Mouse (Mus musculus) testis, postnatal 10 days (tissue): Measurements from ENCODE around the gene Gm13278.
"Not testable (repeated sequence)": the region's sequence is repeated elsewhere in the genome, so short reads cannot be mapped to it uniquely, and the experiment has no call there.

Experiments
- DNase-seq: peaks from one replicate; pipeline ENCODE4 v3.0.0; 2021; ENCODE audit warnings: low spot score

The Gm13278 gene

GRCm38 (mm10) chr4:88791250-88791649 is at the start of gene Gm13278:
Gene Gm13278, plus strand, starts transcription at chr4:88791550.
- not testable (repeated sequence) for DNase-seq

DNA sequence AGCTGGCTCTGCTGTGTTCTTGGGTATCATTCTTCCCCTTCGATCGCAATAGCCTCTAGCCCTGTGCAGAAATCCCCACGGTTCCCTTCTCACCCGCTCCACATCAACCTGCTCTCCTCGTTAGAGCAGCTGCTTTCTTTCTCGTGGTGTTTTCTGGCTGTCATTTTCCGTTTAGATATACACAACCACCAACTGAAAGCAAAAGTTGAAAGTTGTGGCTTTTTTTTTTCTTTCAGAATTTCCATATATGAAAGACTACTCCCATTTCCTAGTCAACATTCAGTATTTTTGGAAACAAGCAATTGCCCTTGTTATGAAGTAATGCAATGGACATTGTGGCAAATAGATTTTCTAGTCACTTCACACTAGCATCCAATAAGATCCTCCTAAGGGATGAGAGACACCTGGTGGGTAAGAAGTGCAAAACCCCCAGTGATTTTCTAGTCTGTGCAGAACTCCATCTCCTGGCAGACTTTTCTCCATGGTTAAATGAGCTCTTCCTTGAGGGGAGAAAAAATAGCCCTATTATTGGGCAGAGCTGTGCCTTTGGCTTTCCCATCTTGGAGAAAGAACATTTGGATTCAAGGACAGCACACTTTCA is 48.5 kb upstream of the Gm13278 start:
- no peak for DNase-seq

GRCm38 (mm10) chr4:88744207-88744606 is 47.1 kb upstream of the Gm13278 start:
- no peak for DNase-seq

GRCm38 (mm10) chr4:88749926-88750325 is 41.4 kb upstream of the Gm13278 start:
- DNase-seq = no peak

GRCm38 (mm10) chr4:88754818-88755340 is 36.5 kb upstream of the Gm13278 start, which contains the start of gene Gm13271:
Gene Gm13271, plus strand, starts transcription at chr4:88754868.
- peak; percentile 80 for DNase-seq

DNA sequence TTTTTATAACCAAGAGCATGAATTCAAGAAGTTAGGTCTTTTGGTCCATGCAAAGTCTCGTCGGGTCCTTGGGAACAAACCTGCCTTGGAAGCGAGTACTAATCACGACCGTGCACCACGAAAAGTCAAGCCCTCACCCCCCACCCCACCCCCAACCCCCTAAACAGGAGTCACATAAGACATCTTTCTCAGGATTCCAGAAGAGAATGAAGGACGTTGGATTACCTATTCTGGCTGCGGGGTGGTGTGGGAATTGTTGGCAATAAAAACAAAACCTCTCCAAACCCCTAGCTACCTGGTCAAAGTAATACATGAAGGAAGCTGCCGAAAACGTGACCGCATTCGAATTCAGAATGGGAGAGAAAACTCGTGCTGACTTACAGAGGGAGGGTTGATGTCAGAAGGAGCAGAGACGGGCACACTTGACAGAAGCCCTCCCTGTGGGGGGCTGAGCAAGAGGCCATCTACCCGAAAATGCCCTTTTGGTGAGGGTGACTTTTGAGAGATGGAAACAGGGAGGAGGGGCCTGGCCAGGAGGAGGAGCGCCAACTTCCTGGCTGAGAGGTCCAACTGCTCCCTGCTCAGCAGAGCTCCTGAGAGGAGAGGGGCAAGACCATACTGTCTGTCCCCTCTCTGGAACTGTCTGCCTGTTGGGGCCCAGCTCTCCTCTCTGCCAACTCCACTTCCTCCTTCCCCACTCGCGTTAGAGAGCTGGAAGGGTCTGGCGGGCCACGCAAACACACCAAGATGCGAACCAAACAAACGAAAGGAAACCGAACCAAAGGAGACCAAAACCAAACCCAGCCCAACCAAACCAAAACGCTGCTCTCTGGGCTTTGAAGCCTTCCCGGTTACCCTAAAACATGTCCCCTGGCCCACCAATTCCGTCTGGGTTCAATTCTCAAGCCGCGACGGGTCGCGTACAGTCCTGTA is 34.5 kb upstream of the Gm13278 start:
- not testable (repeated sequence) for DNase-seq

GRCm38 (mm10) chr4:88757628-88758031 is 33.7 kb upstream of the Gm13278 start:
- peak; percentile 88 for DNase-seq

- DNase-seq = not testable (repeated sequence)
Measured at GRCm38 (mm10) chr4:88758751-88759150, 32.6 kb upstream of the Gm13278 start.

DNA sequence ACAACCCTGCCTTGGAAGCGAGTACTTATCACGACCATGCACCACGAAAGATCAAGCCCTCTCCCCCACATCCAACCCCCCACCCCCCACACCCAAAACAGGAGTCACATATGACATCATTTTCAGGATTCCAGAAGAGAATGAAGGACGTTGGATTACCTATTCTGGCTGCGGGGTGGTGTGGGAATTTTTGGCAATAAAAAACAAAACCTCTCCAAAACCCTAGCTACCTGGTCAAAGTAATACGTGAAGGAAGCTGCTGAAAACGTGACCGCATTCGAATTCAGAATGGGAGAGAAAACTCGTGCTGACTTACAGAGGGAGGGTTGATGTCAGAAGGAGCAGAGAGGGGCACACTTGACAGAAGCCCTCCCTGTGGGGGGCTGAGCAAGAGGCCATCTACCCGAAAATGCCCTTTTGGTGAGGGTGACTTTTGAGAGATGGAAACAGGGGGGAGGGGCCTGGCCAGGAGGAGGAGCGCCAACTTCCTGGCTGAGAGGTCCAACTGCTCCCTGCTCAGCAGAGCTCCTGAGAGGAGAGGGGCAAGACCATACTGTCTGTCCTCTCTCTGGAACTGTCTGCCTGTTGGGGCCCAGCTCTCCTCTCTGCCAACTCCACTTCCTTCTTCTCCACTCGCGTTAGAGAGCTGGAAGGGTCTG is 31.6 kb upstream of the Gm13278 start, which contains the start of gene Gm13283:
Gene Gm13283 (plus strand): TSS at position 510 of the 659 bp plus-strand sequence.
- peak; percentile 56 for DNase-seq

- DNase-seq = peak; percentile 74
Measured at GRCm38 (mm10) chr4:88760431-88760830, 30.9 kb upstream of the Gm13278 start.

GRCm38 (mm10) chr4:88761776-88762175 is 29.6 kb upstream of the Gm13278 start:
- peak; percentile 86 for DNase-seq

DNA sequence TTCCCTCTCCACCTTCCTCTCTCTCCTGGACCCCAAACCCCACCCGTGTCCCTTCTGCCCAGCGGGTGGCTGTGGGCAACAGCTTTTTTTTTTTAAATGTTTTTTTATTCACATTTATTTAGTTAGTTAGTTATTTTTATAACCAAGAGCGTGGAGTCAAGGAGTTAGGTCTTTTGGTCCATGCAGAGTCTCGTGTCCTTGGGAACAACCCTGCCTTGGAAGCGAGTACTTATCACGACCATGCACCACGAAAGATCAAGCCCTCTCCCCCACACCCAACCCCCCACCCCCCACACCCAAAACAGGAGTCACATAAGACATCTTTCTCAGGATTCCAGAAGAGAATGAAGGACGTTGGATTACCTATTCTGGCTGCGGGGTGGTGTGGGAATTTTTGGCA is 29.0 kb upstream of the Gm13278 start:
- DNase-seq = not testable (repeated sequence)

DNA sequence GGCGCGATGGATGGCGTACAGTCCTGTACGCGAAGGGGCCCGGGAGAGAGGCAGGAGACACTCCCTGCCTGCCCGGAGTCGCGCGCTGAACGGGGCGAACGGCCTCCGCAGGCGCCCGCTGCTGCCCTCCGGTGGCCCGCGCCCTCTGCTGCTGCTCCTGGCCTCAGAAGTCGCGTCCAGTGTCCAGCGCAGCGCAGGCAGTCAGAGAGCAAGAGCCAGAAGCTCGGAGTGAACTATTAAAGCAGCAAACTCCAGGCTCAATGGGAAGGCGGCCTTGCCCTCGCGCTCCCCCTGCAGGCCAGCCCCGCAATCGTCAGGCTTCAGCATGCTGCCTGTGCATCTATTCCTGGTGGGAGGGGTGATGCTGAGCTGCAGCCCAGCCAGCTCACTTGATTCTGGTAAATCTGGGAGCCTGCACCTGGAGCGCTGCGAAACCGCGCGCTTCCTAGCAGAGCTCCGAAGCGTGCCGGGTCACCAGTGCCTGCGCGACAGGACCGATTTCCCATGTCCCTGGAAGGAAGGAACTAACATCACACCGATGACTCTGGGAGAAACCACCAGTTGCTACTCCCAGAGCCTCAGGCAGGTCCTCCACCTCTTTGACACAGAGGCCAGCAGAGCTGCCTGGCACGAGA is 27.8 kb upstream of the Gm13278 start:
- not testable (repeated sequence) for DNase-seq

DNA sequence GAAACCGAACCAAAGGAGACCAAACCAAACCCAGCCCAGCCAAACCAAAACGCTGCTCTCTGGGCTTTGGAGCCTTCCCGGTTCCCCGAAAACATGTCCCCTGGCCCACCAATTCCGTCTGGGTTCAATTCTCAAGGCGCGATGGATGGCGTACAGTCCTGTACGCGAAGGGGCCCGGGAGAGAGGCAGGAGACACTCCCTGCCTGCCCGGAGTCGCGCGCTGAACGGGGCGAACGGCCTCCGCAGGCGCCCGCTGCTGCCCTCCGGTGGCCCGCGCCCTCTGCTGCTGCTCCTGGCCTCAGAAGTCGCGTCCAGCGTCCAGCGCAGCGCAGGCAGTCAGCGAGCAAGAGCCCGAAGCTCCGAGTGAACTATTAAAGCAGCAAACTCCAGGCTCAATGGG is 17.8 kb upstream of the Gm13278 start, which contains the start of gene Gm13290:
Gene Gm13290 (plus strand): TSS at position 301 of the 400 bp plus-strand sequence.
- DNase-seq = not testable (repeated sequence)

DNA sequence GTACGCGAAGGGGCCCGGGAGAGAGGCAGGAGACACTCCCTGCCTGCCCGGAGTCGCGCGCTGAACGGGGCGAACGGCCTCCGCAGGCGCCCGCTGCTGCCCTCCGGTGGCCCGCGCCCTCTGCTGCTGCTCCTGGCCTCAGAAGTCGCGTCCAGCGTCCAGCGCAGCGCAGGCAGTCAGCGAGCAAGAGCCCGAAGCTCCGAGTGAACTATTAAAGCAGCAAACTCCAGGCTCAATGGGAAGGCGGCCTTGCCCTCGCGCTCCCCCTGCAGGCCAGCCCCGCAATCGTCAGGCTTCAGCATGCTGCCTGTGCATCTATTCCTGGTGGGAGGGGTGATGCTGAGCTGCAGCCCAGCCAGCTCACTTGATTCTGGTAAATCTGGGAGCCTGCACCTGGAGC is 14.7 kb upstream of the Gm13278 start, which contains the start of gene Gm13289:
Gene Gm13289 (plus strand): TSS at position 301 of the 400 bp plus-strand sequence.
- DNase-seq = not testable (repeated sequence)

DNA sequence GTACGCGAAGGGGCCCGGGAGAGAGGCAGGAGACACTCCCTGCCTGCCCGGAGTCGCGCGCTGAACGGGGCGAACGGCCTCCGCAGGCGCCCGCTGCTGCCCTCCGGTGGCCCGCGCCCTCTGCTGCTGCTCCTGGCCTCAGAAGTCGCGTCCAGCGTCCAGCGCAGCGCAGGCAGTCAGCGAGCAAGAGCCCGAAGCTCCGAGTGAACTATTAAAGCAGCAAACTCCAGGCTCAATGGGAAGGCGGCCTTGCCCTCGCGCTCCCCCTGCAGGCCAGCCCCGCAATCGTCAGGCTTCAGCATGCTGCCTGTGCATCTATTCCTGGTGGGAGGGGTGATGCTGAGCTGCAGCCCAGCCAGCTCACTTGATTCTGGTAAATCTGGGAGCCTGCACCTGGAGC is 11.8 kb upstream of the Gm13278 start, which contains the start of gene Gm13272:
Gene Gm13272 (plus strand): TSS at position 301 of the 400 bp plus-strand sequence.
- DNase-seq = not testable (repeated sequence)

DNA sequence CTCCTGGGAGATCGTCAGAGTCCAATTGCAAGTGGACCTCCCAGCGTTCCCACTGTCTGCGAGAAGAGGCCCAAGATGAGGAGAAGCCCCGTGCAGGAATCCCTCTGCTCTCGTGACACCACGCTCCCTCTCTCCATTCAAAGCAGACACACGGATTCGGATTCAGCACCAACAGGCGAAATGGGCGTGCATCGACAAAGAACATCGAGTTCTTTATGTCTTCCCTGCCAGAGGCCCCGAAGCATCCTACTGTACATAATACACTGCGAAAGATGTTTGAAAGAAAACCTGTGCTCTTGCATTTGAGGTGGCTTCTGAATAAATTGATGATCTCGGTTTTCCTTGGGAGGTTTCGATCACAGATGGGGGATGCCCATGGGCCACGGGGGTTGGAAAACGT is 11.0 kb upstream of the Gm13278 start:
- not testable (repeated sequence) for DNase-seq

DNA sequence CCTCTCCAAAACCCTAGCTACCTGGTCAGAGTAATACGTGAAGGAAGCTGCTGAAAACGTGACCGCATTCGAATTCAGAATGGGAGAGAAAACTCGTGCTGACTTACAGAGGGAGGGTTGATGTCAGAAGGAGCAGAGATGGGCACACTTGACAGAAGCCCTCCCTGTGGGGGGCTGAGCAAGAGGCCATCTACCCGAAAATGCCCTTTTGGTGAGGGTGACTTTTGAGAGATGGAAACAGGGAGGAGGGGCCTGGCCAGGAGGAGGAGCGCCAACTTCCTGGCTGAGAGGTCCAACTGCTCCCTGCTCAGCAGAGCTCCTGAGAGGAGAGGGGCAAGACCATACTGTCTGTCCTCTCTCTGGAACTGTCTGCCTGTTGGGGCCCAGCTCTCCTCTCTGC is 9.5 kb upstream of the Gm13278 start, which contains the start of gene Ifnz:
Gene Ifnz (plus strand): TSS at position 301 of the 400 bp plus-strand sequence.
- not testable (repeated sequence) for DNase-seq

DNA sequence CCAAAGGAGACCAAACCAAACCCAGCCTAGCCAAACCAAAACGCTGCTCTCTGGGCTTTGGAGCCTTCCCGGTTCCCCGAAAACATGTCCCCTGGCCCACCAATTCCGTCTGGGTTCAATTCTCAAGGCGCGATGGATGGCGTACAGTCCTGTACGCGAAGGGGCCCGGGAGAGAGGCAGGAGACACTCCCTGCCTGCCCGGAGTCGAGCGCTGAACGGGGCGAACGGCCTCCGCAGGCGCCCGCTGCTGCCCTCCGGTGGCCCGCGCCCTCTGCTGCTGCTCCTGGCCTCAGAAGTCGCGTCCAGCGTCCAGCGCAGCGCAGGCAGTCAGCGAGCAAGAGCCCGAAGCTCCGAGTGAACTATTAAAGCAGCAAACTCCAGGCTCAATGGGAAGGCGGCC is 9.0 kb upstream of the Gm13278 start:
- not testable (repeated sequence) for DNase-seq

GRCm38 (mm10) chr4:88785409-88785808 is 5.9 kb upstream of the Gm13278 start, which contains the start of gene Gm13276:
Gene Gm13276, plus strand, starts transcription at chr4:88785709.
- DNase-seq = not testable (repeated sequence)

- peak; percentile 54 for DNase-seq
Measured at GRCm38 (mm10) chr4:88788402-88788801, 2.9 kb upstream of the Gm13278 start, which contains the start of gene Gm13277. Gene Gm13277, plus strand, starts transcription at chr4:88788632.
